27 mouse cellular contexts compared by ENCODE assay signal in the genomic region with DNA sequence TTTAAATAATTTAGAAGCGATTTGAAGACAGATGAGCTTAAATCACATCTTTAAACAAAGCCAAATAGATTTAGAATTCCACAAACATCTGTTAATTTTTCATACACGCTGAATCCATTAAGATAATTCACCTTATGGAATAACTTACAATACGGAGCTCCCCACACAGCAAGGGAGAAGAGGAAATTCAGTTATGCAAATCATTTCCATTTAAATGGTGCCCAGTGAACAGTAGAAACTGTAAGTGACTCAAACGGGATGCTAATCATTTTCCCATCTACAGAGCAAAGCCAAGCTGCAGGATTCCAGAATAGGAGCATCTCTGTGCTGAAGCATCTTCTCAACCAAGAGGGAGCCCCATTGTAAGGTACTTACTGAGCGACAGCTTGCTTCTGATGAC.
DNase-seq lines count a peak whose midpoint lies in the region; ATAC-seq and TF ChIP-seq lines count a peak whose summit lies in the region.
"Had no signal": no experiment of that assay in that cellular context is flagged by ENCODE, and none has a peak within 500 bp of the region (broad histone marks: within the 10 kb centered on the region; RNA-seq: fewer than 3 reads in every experiment).

No protein-coding gene starts in this region.

- 52% methylated on average over 5 of the region's 5 CpGs for WGBS in forebrain, embryonic 14.5 days
- 36% methylated on average over 5 of the region's 5 CpGs for WGBS in forebrain, postnatal 0 days
- 39% methylated on average over 5 of the region's 5 CpGs for WGBS in neural tube, embryonic 15.5 days

- TF ChIP-seq CTCF in forebrain, postnatal 0 days (IDR thresholded peaks at IDR 0.05; ENCODE audit: low read depth): no peak
- TF ChIP-seq CTCF in layer of hippocampus, adult 2 months (conservative IDR thresholded peaks at IDR 0.05): no peak

- DNase-seq in forebrain, embryonic 14.5 days (ENCODE audit: low spot score): peak; percentile 12
- no peak for DNase-seq in forebrain, postnatal 0 days
- no peak for DNase-seq in layer of hippocampus, adult 2 months (ENCODE audit: low spot score in 2 of 2)
- DNase-seq in layer of hippocampus, adult 8-10 months (ENCODE audit: low spot score in 2 of 2): no peak
- DNase-seq in R1 (ENCODE audit: low read depth, low spot score): peak; percentile 30
- no peak for DNase-seq in adrenal gland, adult 18-20 months (ENCODE audit: low spot score in 2 of 2)
- DNase-seq: adrenal gland, adult 8-10 months; gastrocnemius, postnatal 10 days; heart, postnatal 14 days; kidney, adult 9 months; kidney, postnatal 10 days; left cerebral cortex, postnatal 4 days; liver, postnatal 0 days; lung, postnatal 36 days; right cerebral cortex, adult 18-20 months; spleen, adult 18-20 months; thymus, adult 18-20 months; thymus, postnatal 25 days had no signal

- no peaks in the 10 kb centered on the region for H3K9me3 ChIP-seq in forebrain, embryonic 14.5 days (replicated peaks; ENCODE audit: control insufficient read depth, low read length)
- H3K9me3 ChIP-seq in forebrain, postnatal 0 days (ENCODE audit: low read length): no peaks in the 10 kb centered on the region
- no peaks in the 10 kb centered on the region for H3K9me3 ChIP-seq in neural tube, embryonic 15.5 days (replicated peaks)
- H3K9me3 ChIP-seq: embryonic facial prominence, embryonic 13.5 days; heart, embryonic 13.5 days; hindbrain, embryonic 10.5 days; liver, embryonic 12.5 days had no signal

- no peaks in the 10 kb centered on the region for H3K27me3 ChIP-seq in forebrain, embryonic 14.5 days (replicated peaks; ENCODE audit: control insufficient read depth, insufficient read depth, low read length)
- no peaks in the 10 kb centered on the region for H3K27me3 ChIP-seq in forebrain, postnatal 0 days (ENCODE audit: insufficient read depth, low read length)
- H3K27me3 ChIP-seq in neural tube, embryonic 15.5 days (replicated peaks): no peaks in the 10 kb centered on the region
- H3K27me3 ChIP-seq: embryonic facial prominence, embryonic 13.5 days; heart, embryonic 13.5 days; liver, embryonic 12.5 days had no signal

- no peak overlapping the region for H3K27ac ChIP-seq in forebrain, embryonic 14.5 days (ENCODE audit: low read depth, low read length)
- no peak overlapping the region for H3K27ac ChIP-seq in forebrain, postnatal 0 days (ENCODE audit: low read depth, low read length)
- H3K27ac ChIP-seq in layer of hippocampus, adult 2 months: peak overlapping the region; percentile 28; the same call in 1 of the 2 replicates
- no peak overlapping the region for H3K27ac ChIP-seq in neural tube, embryonic 15.5 days (replicated peaks)
- H3K27ac ChIP-seq: embryonic facial prominence, embryonic 13.5 days; heart, embryonic 13.5 days; hindbrain, embryonic 10.5 days; liver, embryonic 12.5 days; stomach, postnatal 0 days had no signal

- no peaks in the 10 kb centered on the region for H3K4me1 ChIP-seq in forebrain, embryonic 14.5 days (ENCODE audit: control insufficient read depth, insufficient read depth, low read length)
- H3K4me1 ChIP-seq in forebrain, postnatal 0 days (ENCODE audit: insufficient read depth): no peaks in the 10 kb centered on the region
- H3K4me1 ChIP-seq in neural tube, embryonic 15.5 days: 0 out of 2 replicates have a peak, but pooled peaks cover 4% of the 10 kb centered on the region
- H3K4me1 ChIP-seq: heart, embryonic 13.5 days; hindbrain, embryonic 10.5 days; liver, embryonic 12.5 days had no signal

- H3K9ac ChIP-seq in forebrain, embryonic 14.5 days (ENCODE audit: low read length): no peak overlapping the region
- H3K9ac ChIP-seq in forebrain, postnatal 0 days: no peak overlapping the region
- no peak overlapping the region for H3K9ac ChIP-seq in neural tube, embryonic 15.5 days (replicated peaks)
- H3K9ac ChIP-seq: embryonic facial prominence, embryonic 13.5 days; heart, embryonic 13.5 days; liver, embryonic 12.5 days; liver, postnatal 0 days had no signal

- H3K4me3 ChIP-seq in forebrain, embryonic 14.5 days (ENCODE audit: low read depth, low read length): no peak overlapping the region
- no peak overlapping the region for H3K4me3 ChIP-seq in forebrain, postnatal 0 days (ENCODE audit: low read depth, low read length)
- no peak overlapping the region for H3K4me3 ChIP-seq in layer of hippocampus, adult 2 months
- no peak overlapping the region for H3K4me3 ChIP-seq in neural tube, embryonic 15.5 days (replicated peaks)
- H3K4me3 ChIP-seq: embryonic facial prominence, embryonic 13.5 days; heart, embryonic 13.5 days; hindbrain, embryonic 10.5 days; liver, embryonic 12.5 days had no signal

- H3K36me3 ChIP-seq in forebrain, embryonic 14.5 days (ENCODE audit: control insufficient read depth, insufficient read depth, low read length): no peaks in the 10 kb centered on the region
- no peaks in the 10 kb centered on the region for H3K36me3 ChIP-seq in forebrain, postnatal 0 days (ENCODE audit: insufficient read depth)
- H3K36me3 ChIP-seq in neural tube, embryonic 15.5 days: no peaks in the 10 kb centered on the region
- H3K36me3 ChIP-seq: embryonic facial prominence, embryonic 13.5 days; heart, embryonic 13.5 days; hindbrain, embryonic 10.5 days; liver, embryonic 12.5 days had no signal

- H3K4me2 ChIP-seq in forebrain, embryonic 14.5 days (ENCODE audit: low read length): no peak overlapping the region
- H3K4me2 ChIP-seq in forebrain, postnatal 0 days (ENCODE audit: low read depth): no peak overlapping the region
- no peak overlapping the region for H3K4me2 ChIP-seq in neural tube, embryonic 15.5 days
- H3K4me2 ChIP-seq: embryonic facial prominence, embryonic 13.5 days; heart, embryonic 13.5 days; liver, embryonic 12.5 days; midbrain, embryonic 11.5 days had no signal

- ATAC-seq in forebrain, embryonic 14.5 days: no peak; the same call in 1 of the 2 replicates
- no peak for ATAC-seq in forebrain, postnatal 0 days
- peak; percentile 47; the same call in 1 of the 2 replicates for ATAC-seq in neural tube, embryonic 15.5 days (ENCODE audit: low FRiP score)
- ATAC-seq: activated CD4-positive, CD25-positive, alpha-beta regulatory T cell, adult 4 months; intestine, postnatal 0 days; liver, embryonic 12.5 days; liver, postnatal 0 days had no signal

Comparison
In these comparisons a context has a peak if more than half of its experiments do, and no peak if none do; other contexts are left out.
1. DNase-seq: peak in forebrain, embryonic 14.5 days (single experiment) and R1 (single experiment); none in forebrain, postnatal 0 days (single experiment), layer of hippocampus, adult 2 months (0 of 2), layer of hippocampus, adult 8-10 months (0 of 2) and adrenal gland, adult 18-20 months (0 of 2).